Mouse (Mus musculus) forebrain, postnatal 0 days (tissue): Measurements from ENCODE around the gene Zfp750. TPM values are rescaled to one million over a fixed set of nuclear protein-coding genes. Genes with fewer than 3 reads are reported as not detected.

Experiments
- ATAC-seq: fragments of 200-750 bp; cut with Nextera tagmentation; 2 replicates; pipeline ENCODE4 v1.8.0; 2017; ENCODE audit warnings: mild to moderate bottlenecking, moderate library complexity
- DNase-seq: peaks from one replicate; pipeline ENCODE4 v3.0.0-alpha.2; 2015
- H3K27ac ChIP-seq: fragments of 300-500 bp; sonication (generic); 2 replicates; pipeline ENCODE4 v1.5.1; 2014; ENCODE audit warnings: low read depth, mild to moderate bottlenecking, antibody characterized with exemption, low read length, moderate library complexity, mixed read lengths
- H3K27me3 ChIP-seq: fragments of 300-500 bp; sonication (generic); 2 replicates; pipeline ENCODE4 v1.6.1; 2014; ENCODE audit warnings: mild to moderate bottlenecking, low read length, mixed read lengths; ENCODE audit not compliant: insufficient read depth
- H3K36me3 ChIP-seq: fragments of 300-500 bp; sonication (generic); 2 replicates; pipeline ENCODE4 v1.6.1; 2014; ENCODE audit warnings: mild to moderate bottlenecking, moderate library complexity; ENCODE audit not compliant: insufficient read depth
- H3K4me1 ChIP-seq: fragments of 300-500 bp; sonication (generic); 2 replicates; pipeline ENCODE4 v1.6.1; 2014; ENCODE audit warnings: antibody characterized with exemption; ENCODE audit not compliant: insufficient read depth
- H3K4me2 ChIP-seq: fragments of 300-500 bp; sonication (generic); 2 replicates; pipeline ENCODE4 v1.6.1; 2014; ENCODE audit warnings: low read depth, mild to moderate bottlenecking, moderate library complexity
- H3K4me3 ChIP-seq: fragments of 300-500 bp; sonication (generic); 2 replicates; pipeline ENCODE4 v1.5.1; 2014; ENCODE audit warnings: low read depth, low read length, mixed read lengths
- H3K9ac ChIP-seq: fragments of 300-500 bp; sonication (generic); 2 replicates; pipeline ENCODE4 v1.6.1; 2014; ENCODE audit warnings: mild to moderate bottlenecking
- H3K9me3 ChIP-seq: fragments of 300-500 bp; sonication (generic); 2 replicates; pipeline ENCODE4 v1.6.1; 2016; ENCODE audit warnings: low read length
- CTCF ChIP-seq: sonication (generic); IDR thresholded peaks from 2 replicates; pipeline ENCODE4 v1.5.1; 2016; ENCODE audit warnings: antibody characterized with exemption, control low read depth, low read depth
- WGBS: fragments of 180-500 bp; shearing (Covaris S2); extraction: QIAGEN DNeasy Blood & Tissue Kit; methylation state at CpG from one replicate; pipeline ENCODE4 v1.1.7; 2014; 5-methylcytosine and 5-hydroxymethylcytosine counted together
- polyA plus RNA-seq: library from polyadenylated mRNA; unstranded; fragments of >200 nt; fragmentation: Nextera tagmentation; extraction: Ambion mirVana; gene quantifications from 2 replicates; pipeline ENCODE4 v1.2.1, GENCODE M21; 2015
- total RNA-seq: library from RNA; depleted of rRNA; stranded (reverse); fragments of >200 nt; gene quantifications from 2 replicates; pipeline ENCODE4 v1.2.3, GENCODE M21; 2014

The Zfp750 gene
- total and polyA plus RNA-seq, 2 experiments from 2014 or later: 0.14 to 0.18 TPM

GRCm38 (mm10) chr11:121548996-121549842 lies 30.1 kb upstream of the Zfp750 start:
- WGBS: 55% methylated on average over 12 of the region's 12 CpGs
- H3K9ac ChIP-seq: no peak overlapping the region
- no peak overlapping the region for H3K4me3 ChIP-seq
- H3K4me2 ChIP-seq: no peak overlapping the region
- peak; percentile 69 for DNase-seq
- no peaks in the 10 kb centered on the region for H3K9me3 ChIP-seq
- no peak for TF ChIP-seq CTCF
- H3K36me3 ChIP-seq: no peaks in the 10 kb centered on the region; the same call in 1 of the 2 replicates
- ATAC-seq: peak; percentile 69
- H3K27ac ChIP-seq: peak overlapping the region; percentile 24; the same call in 1 of the 2 replicates
- peaks cover 17% of the 10 kb centered on the region for H3K4me1 ChIP-seq
- no peaks in the 10 kb centered on the region for H3K27me3 ChIP-seq

- H3K27ac ChIP-seq: no peak overlapping the region
- DNase-seq (no peak), ATAC-seq (no peak)
- H3K36me3 ChIP-seq: peaks cover under 1% of the 10 kb centered on the region; the same call in 1 of the 2 replicates
- no peak for TF ChIP-seq CTCF
- no peaks in the 10 kb centered on the region for H3K27me3 ChIP-seq
- no peak overlapping the region for H3K4me2 ChIP-seq
- H3K4me1 ChIP-seq: peaks cover 17% of the 10 kb centered on the region
- no peaks in the 10 kb centered on the region for H3K9me3 ChIP-seq
- no peak overlapping the region for H3K4me3 ChIP-seq
- WGBS: 95% methylated on average over 4 of the region's 4 CpGs
- no peak overlapping the region for H3K9ac ChIP-seq
Measured at GRCm38 (mm10) chr11:121547925-121548324, 28.8 kb upstream of the Zfp750 start.

DNA sequence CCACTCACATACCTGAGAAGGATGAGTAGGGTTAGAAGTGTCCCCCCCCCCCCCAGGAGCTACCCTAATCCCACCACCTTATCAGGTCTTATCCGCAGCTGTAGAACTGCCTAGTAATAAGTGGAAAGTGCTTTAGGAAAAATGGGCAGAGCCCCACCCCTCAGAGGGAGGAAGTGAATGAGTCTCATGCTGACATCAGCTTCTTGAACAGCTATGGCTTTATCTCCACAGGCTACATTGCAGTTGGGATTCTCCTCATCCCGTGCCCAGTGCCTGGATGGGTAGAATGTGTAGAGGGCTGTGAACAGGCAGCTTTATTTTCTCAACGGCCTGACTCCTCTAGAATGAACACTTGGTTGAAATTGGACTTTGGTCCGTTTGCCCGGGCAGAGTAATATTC lies 28.1 kb upstream of the Zfp750 start:
- TF ChIP-seq CTCF: no peak
- no peaks in the 10 kb centered on the region for H3K27me3 ChIP-seq
- WGBS: 88% methylated on average over 5 of the region's 5 CpGs
- ATAC-seq (no peak), DNase-seq (no peak)
- no peak overlapping the region for H3K9ac ChIP-seq
- H3K4me2 ChIP-seq: no peak overlapping the region
- no peak overlapping the region for H3K4me3 ChIP-seq
- H3K9me3 ChIP-seq: no peaks in the 10 kb centered on the region
- peaks cover 17% of the 10 kb centered on the region for H3K4me1 ChIP-seq
- H3K27ac ChIP-seq: no peak overlapping the region
- H3K36me3 ChIP-seq: 0 out of 2 replicates have a peak, but pooled peaks cover 5% of the 10 kb centered on the region

DNA sequence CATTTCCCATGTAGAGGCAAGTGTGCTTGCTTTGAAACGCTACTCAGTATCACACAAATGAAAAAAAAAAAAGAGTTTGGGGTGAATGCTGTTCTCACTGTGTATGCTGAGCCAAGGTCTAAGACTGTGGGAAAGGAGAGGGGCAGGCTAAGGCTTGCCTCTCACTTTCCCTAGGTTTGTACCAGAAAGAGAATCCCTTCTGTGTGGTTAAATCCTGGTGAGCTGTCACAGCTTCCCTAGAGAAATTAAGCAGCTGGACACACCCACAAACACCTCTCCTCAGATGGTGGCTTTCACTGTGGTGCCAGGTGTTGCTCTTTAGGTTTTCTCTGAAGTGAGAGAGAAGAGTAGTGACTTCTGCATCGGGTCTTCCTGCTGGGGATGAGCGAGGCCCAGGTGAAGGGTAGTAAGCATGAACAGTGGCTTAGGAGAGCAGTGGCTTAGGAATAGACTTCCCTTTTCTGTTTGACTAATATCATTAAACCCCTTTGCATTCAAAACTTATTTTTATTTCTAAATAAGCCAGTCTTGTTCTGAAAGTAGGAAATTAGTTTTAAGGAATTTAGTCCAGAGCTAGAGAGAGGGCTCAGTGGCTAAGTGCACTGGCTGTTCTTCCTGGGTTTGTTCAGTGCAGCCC lies 26.4 kb upstream of the Zfp750 start:
- H3K9ac ChIP-seq: no peak overlapping the region
- no peak overlapping the region for H3K27ac ChIP-seq
- H3K36me3 ChIP-seq: peaks cover 11% of the 10 kb centered on the region; the same call in 1 of the 2 replicates
- H3K4me2 ChIP-seq: no peak overlapping the region
- ATAC-seq: no peak
- no peaks in the 10 kb centered on the region for H3K27me3 ChIP-seq
- no peak for TF ChIP-seq CTCF
- H3K9me3 ChIP-seq: no peaks in the 10 kb centered on the region
- 90% methylated on average over 3 of the region's 3 CpGs for WGBS
- peaks cover 17% of the 10 kb centered on the region for H3K4me1 ChIP-seq
- no peak overlapping the region for H3K4me3 ChIP-seq
- DNase-seq: no peak

- 82% methylated on average over 7 of the region's 7 CpGs for WGBS
- no peak for DNase-seq
- peaks cover 11% of the 10 kb centered on the region; the same call in 1 of the 2 replicates for H3K36me3 ChIP-seq
- no peaks in the 10 kb centered on the region for H3K27me3 ChIP-seq
- H3K9me3 ChIP-seq: no peaks in the 10 kb centered on the region
- H3K27ac ChIP-seq: no peak overlapping the region
- peaks cover 13% of the 10 kb centered on the region for H3K4me1 ChIP-seq
- H3K9ac ChIP-seq: no peak overlapping the region
- TF ChIP-seq CTCF: no peak
- ATAC-seq: no peak
- H3K4me3 ChIP-seq: no peak overlapping the region
- no peak overlapping the region for H3K4me2 ChIP-seq
Measured at GRCm38 (mm10) chr11:121544755-121545397, 25.7 kb upstream of the Zfp750 start.

DNA sequence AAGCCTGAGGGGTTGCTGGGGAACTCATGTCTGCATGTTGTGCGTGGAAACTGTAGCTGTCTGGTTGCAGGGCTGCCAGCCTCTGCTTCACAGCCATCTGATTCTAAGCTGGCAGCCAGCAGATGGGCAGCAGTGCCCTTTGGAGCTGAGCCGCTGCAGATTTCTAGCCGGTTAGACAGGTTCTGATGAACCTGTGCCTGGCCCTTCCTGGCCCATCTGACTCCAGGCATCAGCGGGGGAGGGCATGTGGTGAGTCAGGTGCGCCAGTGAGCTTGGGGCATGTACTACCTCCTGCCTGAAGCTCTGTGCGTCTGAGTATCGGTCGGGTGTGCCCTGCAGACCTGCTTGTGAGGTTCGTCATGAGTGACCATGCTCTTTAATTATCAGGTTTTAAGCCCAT lies 24.8 kb upstream of the Zfp750 start:
- WGBS: 81% methylated on average over 9 of the region's 9 CpGs
- Histone ChIP-seq H3K27me3 (no peaks in the 10 kb centered on the region), H3K9ac (no peak overlapping the region), H3K4me3 (no peak overlapping the region), H3K4me2 (no peak overlapping the region), H3K9me3 (no peaks in the 10 kb centered on the region), H3K4me1 (peaks cover 6% of the 10 kb centered on the region; the same call in 1 of the 2 replicates), H3K36me3 (peaks cover 11% of the 10 kb centered on the region; the same call in 1 of the 2 replicates), H3K27ac (no peak overlapping the region)
- ATAC-seq (peak; percentile 29; the same call in 1 of the 2 replicates), DNase-seq (no peak)
- no peak for TF ChIP-seq CTCF
